Mouse (Mus musculus) common myeloid progenitor, adult 5-6 weeks (primary cell): ENCODE results near the gene Rfng. TPM values are rescaled to one million over a fixed set of nuclear protein-coding genes. Genes with fewer than 3 reads are reported as not detected.

Source experiments
- ATAC-seq: replicated peaks from 2 replicates; pipeline ENCODE4 v1.8.0; 2016; ENCODE audit warnings: low read depth, mild to moderate bottlenecking, moderate TSS enrichment, inconsistent platforms; ENCODE audit not compliant: poor library complexity, severe bottlenecking
- total RNA-seq: library from RNA; stranded (forward); fragments of 200-1000, 187-1606 nt; gene quantifications from 2 replicates; pipeline ENCODE4 v1.2.3, GENCODE M21; 2017

Gene Rfng
- total RNA-seq, 1 experiment from 2014 or later = 5.6 TPM

DNA sequence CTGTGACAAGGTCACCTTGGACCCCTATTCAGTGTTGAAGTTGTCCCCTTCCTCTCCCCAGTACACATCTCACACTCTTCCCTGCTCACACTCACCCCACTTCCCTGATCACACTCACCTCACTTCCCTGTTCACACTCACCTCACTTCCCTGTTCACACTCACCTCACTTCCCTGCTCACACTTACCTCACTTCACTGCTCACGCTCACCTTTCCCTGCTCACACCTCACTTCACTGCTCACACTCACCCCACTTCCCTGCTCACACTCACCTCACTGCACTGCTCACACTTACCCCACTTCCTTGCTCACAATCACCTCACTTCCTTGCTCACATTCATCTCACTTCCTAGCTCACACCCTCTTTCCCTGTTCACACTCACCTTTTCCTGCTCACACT, 52.6 kb downstream of the Rfng start:
- ATAC-seq = no peak

Other genes with a start within 250 kb of the Rfng start
- 26.5 and 31.0 TPM in 2 replicates for gene Mcrip1, start 234.5 kb downstream of the Rfng start, total RNA-seq
- not detected in 2 replicates for gene Ppp1r27, start 233.1 kb downstream of the Rfng start, total RNA-seq
- gene P4hb, start 211.0 kb downstream of the Rfng start, total RNA-seq = 494 and 545 TPM in 2 replicates
- gene Arhgdia, start 202.6 kb downstream of the Rfng start, total RNA-seq = 148 and 170 TPM in 2 replicates
- 248 and 287 TPM in 2 replicates for gene Alyref, start 185.8 kb downstream of the Rfng start, total RNA-seq
- gene Anapc11, start 185.8 kb downstream of the Rfng start, total RNA-seq = 27.2 and 32.1 TPM in 2 replicates
- gene Npb, start 175.7 kb downstream of the Rfng start, total RNA-seq = not detected in 2 replicates
- 34.5 and 38.6 TPM in 2 replicates for gene Pcyt2, start 166.3 kb downstream of the Rfng start, total RNA-seq
- gene Sirt7, start 159.0 kb downstream of the Rfng start, total RNA-seq = 45.8 and 50.4 TPM in 2 replicates
- 20.3 and 22.1 TPM in 2 replicates for gene Mafg, start 150.6 kb downstream of the Rfng start, total RNA-seq
- gene Pycr1, start 140.4 kb downstream of the Rfng start, total RNA-seq = 9.9 and 11.7 TPM in 2 replicates
- not detected in 2 replicates for gene Myadml2, start 136.0 kb downstream of the Rfng start, total RNA-seq
- gene Notum, start 123.0 kb downstream of the Rfng start, total RNA-seq = not detected in 2 replicates
- 31.8 and 44.9 TPM in 2 replicates for gene Aspscr1, start 111.2 kb downstream of the Rfng start, total RNA-seq
- gene Cenpx, start 70.5 kb downstream of the Rfng start, total RNA-seq = 81.5 and 113 TPM in 2 replicates
- gene Lrrc45, start 70.3 kb downstream of the Rfng start, total RNA-seq = 30.3 and 30.9 TPM in 2 replicates
- gene Rac3, start 62.7 kb downstream of the Rfng start, total RNA-seq = not detected in 2 replicates
- gene Dcxr, start 56.9 kb downstream of the Rfng start, total RNA-seq = 8.4 and 9.5 TPM in 2 replicates
- not detected in 2 replicates for gene Cbr2, start 52.1 kb downstream of the Rfng start, total RNA-seq
- 18.9 and 25.7 TPM in 2 replicates for gene Hmga1b, start 21.4 kb downstream of the Rfng start, total RNA-seq
- gene Gps1, start 65 bp upstream of the Rfng start, total RNA-seq = 66.0 and 88.2 TPM in 2 replicates
- gene Dus1l, start 12.2 kb upstream of the Rfng start, total RNA-seq = 43.2 and 57.9 TPM in 2 replicates
- gene Fasn, start 40.3 kb upstream of the Rfng start, total RNA-seq = 46.0 and 62.3 TPM in 2 replicates
- 9.7 and 10.1 TPM in 2 replicates for gene Ccdc57, start 148.7 kb upstream of the Rfng start, total RNA-seq
- gene Slc16a3, start 164.3 kb upstream of the Rfng start, total RNA-seq = 3.0 and 3.9 TPM in 2 replicates
- 65.0 and 84.8 TPM in 2 replicates for gene Csnk1d, start 207.1 kb upstream of the Rfng start, total RNA-seq